Mouse (Mus musculus) gastrocnemius, postnatal 14 days (tissue): Measurements from ENCODE around the gene Bicral. TPM values are rescaled to one million over a fixed set of nuclear protein-coding genes. Genes with fewer than 3 reads are reported as not detected.
"Not testable (repeated sequence)": the region's sequence is repeated elsewhere in the genome, so short reads cannot be mapped to it uniquely, and the experiment has no call there.

Experiments
- DNase-seq: peaks from one replicate; pipeline ENCODE4 v3.0.0; 2021; ENCODE audit warnings: mixed read lengths
- intact Hi-C: fragments of 180-260 bp; cut with DNase I; formaldehyde crosslinking; loops from one replicate; pipeline ENCODE4 v1.15.1; 2025; ENCODE audit warnings: low total_unique reads
- total RNA-seq, 2 experiments: library from RNA; stranded (reverse); gene quantifications; 2 replicates each; pipeline ENCODE4 v1.2.3; 2021

The Bicral gene
- total RNA-seq, 2 experiments from 2014 or later: 9.4 to 10.5 TPM

DNA sequence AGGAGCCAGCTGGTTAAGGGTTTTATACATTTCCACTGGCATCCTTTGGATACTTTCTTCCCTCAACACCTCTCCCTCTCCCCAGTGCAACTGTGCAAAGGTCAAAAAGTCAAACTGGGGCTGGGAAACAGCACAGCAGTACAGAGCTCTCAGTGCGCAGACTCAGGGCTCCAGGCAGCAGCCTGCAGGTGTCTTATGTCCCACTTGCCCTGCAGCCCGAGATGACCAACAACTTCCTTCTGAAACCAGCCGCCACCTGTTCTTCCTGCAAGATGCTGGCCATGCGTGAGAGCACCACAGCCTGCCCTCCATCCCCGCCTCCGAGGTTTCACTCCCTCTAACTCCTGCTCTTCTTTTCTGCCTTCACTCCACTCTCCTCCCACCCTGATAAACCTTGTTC is 5.6 kb downstream of the Bicral start:
- intact Hi-C loops: no loop called here
- DNase-seq: peak; percentile 12

GRCm38 (mm10) chr17:46847206-46847605 is 11.1 kb downstream of the Bicral start:
- DNase-seq: no peak
- intact Hi-C loops: no loop called here

DNA sequence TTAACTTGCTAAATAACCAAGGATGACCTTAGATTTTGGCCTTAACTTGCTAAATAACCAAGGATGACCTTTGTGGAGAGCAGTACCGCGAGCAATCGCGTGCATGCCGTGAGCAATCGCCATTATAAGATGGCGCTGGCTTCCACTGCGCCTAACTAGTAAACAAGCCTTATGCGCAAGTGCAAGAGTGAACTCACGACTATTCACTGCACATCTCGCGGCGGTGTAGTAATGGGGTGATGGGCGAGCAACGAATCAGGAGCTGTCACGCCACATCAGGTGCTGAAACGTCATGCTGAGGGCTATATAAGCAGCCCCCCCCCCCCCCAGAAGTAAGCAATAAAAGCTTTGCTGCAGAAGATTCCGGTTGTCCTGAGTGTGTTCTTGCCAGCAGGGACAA is 11.7 kb downstream of the Bicral start:
- DNase-seq, intact Hi-C loops: not testable (repeated sequence)

DNA sequence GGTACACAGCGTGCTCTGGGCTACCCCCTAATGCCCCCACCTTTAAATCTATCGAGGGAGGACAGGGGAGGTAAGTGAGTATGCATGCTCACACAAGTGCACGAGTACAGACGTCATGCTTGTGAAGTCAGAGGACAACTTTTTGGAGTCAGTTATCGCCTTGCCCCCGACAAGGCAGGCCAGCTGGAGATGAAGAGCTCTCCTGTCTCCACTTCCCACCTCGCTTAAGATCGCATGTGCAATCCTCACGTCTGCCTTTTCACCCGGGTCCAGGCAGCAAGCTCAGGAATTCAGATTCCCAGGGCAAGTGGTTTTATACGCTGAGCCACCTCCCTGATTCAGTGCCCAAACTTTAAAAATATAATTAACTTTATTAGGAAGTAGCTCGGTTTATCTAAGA is 13.0 kb downstream of the Bicral start:
- intact Hi-C loops: no loop called here
- DNase-seq: no peak

- intact Hi-C loops: no loop called here
- no peak for DNase-seq
These were observed 13.5 kb downstream of the Bicral start for GRCm38 (mm10) chr17:46844811-46845210.

GRCm38 (mm10) chr17:46843716-46844115 is 14.6 kb downstream of the Bicral start:
- no peak for DNase-seq
- intact Hi-C loops: no loop called here

- intact Hi-C loops: no loop called here
- DNase-seq: no peak
These were observed 15.3 kb downstream of the Bicral start for GRCm38 (mm10) chr17:46843022-46843421.

GRCm38 (mm10) chr17:46840304-46841010 is 17.8 kb downstream of the Bicral start:
- intact Hi-C loops: no loop called here
- no peak for DNase-seq

DNA sequence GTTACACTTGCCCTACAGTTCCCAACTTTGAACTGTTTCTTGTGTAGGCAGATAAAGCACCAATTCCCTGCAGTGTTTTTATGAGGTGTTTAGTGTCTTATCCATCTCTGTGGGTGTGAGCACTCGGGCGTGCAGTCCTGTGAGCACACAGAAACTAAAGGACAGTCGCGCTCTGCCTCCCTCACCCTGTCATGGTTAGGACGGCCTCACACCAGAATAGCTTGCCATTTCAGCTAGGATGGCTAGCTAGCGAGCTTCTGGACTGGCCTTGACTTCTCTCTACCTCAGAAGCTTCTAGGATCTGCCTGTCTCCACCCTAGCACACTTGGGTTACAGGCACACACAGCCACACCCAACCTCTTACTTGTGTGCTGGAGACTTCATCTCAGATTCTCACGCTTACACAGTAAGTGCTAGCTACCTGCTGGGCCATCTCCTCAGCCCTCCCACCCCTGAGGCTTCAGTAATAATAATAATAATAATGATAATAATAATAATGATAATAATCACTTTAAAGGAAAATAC is 19.8 kb downstream of the Bicral start:
- intact Hi-C loops: no loop called here
- no peak for DNase-seq

DNA sequence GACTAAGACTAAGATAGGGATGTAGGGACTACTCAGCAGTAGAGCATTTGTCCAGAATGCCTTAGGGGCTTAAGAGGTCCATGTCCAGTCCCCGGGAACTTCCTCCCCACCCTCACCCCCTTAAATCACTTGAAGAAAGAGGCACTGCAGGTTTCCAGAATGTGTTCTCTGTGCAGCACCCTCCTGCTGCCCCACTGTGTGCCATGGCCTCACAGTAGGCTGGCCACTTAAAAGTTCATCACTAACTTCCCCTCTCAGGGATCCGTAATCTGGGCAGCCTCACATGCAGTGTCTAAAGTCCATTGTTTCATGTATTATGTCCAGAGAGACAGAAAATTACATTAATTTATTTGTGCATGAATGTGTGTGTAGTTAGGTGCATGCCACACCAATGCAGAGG is 20.4 kb downstream of the Bicral start:
- intact Hi-C loops: no loop called here
- DNase-seq: no peak

DNA sequence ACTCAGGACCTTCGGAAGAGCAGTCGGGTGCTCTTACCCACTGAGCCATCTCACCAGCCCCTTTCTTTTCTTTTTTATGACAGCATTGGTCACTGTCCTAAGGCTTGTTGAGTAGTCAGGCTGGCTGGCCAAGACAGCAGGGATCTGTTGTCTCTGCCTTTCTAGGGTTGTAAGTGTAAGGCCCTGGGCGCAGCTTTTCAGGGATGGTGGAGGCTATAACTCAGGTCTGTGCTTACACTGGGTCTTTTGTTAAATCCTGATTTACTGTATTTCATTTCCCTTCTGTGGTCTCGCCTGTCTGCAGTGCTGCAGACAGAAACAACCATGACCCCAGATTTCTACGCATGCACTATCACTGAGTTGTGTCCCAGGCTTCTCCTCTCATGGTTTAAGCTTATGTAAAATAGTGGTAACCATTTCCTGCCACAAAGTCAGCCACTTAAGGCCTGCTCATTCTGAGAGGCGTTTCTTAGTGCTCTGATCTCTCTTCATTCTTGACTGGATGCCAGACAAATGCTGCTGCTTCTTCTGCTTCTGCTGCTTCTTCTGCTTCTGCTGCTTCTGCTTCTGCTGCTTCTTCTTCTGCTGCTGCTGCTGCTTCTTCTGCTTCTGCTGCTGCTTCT is 23.1 kb downstream of the Bicral start:
- no peak for DNase-seq
- intact Hi-C loops: no loop called here

DNA sequence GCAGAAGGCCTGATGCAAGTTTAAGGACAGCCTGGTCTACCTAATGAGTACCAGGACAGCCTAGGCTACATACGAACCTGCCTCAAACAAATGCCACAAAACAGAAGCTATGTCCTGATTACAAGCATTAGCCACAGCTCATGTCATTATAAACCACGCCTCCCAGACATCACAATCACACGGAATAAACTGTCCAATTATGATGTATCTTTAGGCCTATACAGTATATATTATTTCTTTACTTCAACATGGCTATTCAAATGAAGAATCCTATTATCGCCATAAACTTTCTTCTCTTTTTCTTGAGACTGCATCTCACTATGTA is 25.3 kb downstream of the Bicral start:
- intact Hi-C loops: no loop called here
- DNase-seq: no peak

- DNase-seq: peak; percentile 74
- intact Hi-C loops: no loop called here
These were observed 25.9 kb downstream of the Bicral start for GRCm38 (mm10) chr17:46832101-46832980.

- no peak for DNase-seq
- intact Hi-C loops: no loop called here
These were observed 28.3 kb downstream of the Bicral start for GRCm38 (mm10) chr17:46829856-46830535.

- intact Hi-C loops: no loop called here
- DNase-seq: no peak
These were observed 29.3 kb downstream of the Bicral start for GRCm38 (mm10) chr17:46828935-46829334.

DNA sequence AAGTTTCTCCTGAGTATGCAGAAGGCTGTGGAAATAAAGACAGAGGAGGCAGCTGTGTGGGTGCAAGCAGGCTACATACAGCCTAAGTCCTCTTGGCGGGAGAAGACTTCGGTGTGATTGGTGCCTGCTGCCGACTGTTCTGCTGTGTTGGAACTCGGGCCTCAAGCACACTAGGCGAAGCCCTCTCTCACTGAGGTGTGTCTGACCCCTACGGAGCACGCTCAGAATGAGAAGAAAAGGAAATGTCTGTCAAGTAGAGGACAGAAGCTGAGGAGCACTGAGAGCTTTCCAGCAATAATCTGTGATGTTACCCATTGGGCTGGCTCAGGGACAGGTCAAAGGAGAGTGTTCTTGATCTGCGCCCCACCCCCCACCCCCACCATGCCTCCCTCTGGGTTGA is 35.2 kb downstream of the Bicral start:
- no peak for DNase-seq
- intact Hi-C loops: no loop called here

GRCm38 (mm10) chr17:46820628-46821027 is 37.7 kb downstream of the Bicral start:
- intact Hi-C loops: no loop called here
- no peak for DNase-seq

DNA sequence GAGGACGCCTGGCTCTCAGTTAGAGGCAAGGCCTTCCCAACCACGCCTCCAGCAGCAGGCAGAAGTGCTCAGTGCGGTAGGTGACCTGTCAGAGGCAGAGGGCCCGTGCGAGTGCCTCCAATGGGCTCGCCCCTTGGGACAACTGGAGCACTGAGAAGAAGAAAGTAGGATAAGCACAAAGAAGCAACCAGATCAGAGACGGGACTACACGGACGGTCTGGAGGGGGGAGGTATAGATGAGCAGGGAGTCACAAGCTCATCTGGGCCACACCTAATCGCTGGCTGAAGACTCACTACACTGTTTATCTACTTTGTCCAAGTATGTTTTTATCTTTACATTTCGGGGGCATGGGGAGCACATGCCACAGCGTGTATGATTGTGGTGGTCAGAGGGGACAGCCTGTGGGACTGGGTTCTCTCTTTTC is 40.5 kb downstream of the Bicral start:
- intact Hi-C loops: no loop called here
- no peak for DNase-seq

- intact Hi-C loops: no loop called here
- DNase-seq: no peak
These were observed 42.0 kb downstream of the Bicral start for GRCm38 (mm10) chr17:46816306-46816705.

- intact Hi-C loops: no loop called here
- no peak for DNase-seq
These were observed 43.8 kb downstream of the Bicral start for GRCm38 (mm10) chr17:46814497-46814896.
